Mouse (Mus musculus) liver, postnatal 0 days (tissue): ENCODE results near the gene Vstm2b. TPM values are rescaled to one million over a fixed set of nuclear protein-coding genes. Genes with fewer than 3 reads are reported as not detected.

Experiments
- ATAC-seq: fragments of 200-750 bp; cut with Nextera tagmentation; 2 replicates; pipeline ENCODE4 v1.8.0; 2017; ENCODE audit warnings: mild to moderate bottlenecking, moderate library complexity
- DNase-seq: peaks from one replicate; pipeline ENCODE4 v3.0.0-alpha.2; 2016
- H3K27ac ChIP-seq: fragments of 300-500 bp; sonication (generic); 2 replicates; pipeline ENCODE4 v1.5.1; 2014; ENCODE audit warnings: antibody characterized with exemption, moderate library complexity, mild to moderate bottlenecking, low read depth
- H3K27me3 ChIP-seq: fragments of 300-500 bp; sonication (generic); 2 replicates; pipeline ENCODE4 v1.6.1; 2014; ENCODE audit warnings: low read length, control low read depth, mixed read lengths; ENCODE audit not compliant: insufficient read depth
- H3K36me3 ChIP-seq: fragments of 300-500 bp; sonication (generic); replicated peaks from 2 replicates; pipeline ENCODE4 v1.6.1; 2014; ENCODE audit warnings: mild to moderate bottlenecking, control low read depth, low read length, moderate library complexity, mixed read lengths; ENCODE audit not compliant: insufficient read depth
- H3K4me1 ChIP-seq: fragments of 300-500 bp; sonication (generic); 2 replicates; pipeline ENCODE4 v1.6.1; 2014; ENCODE audit warnings: antibody characterized with exemption, mild to moderate bottlenecking, control low read depth; ENCODE audit not compliant: insufficient read depth
- H3K4me2 ChIP-seq: fragments of 300-500 bp; sonication (generic); 2 replicates; pipeline ENCODE4 v1.6.1; 2014; ENCODE audit warnings: low read depth, mild to moderate bottlenecking, low read length, moderate library complexity, mixed read lengths
- H3K4me3 ChIP-seq: fragments of 300-500 bp; sonication (generic); 2 replicates; pipeline ENCODE4 v1.5.1; 2014; ENCODE audit warnings: low read depth, low read length
- H3K9ac ChIP-seq: fragments of 300-500 bp; sonication (generic); replicated peaks from 2 replicates; pipeline ENCODE4 v1.6.1; 2014; ENCODE audit warnings: mild to moderate bottlenecking, moderate library complexity
- H3K9me3 ChIP-seq: fragments of 300-500 bp; sonication (generic); 2 replicates; pipeline ENCODE4 v1.6.1; 2016; ENCODE audit warnings: mild to moderate bottlenecking, control low read depth, low read length, mixed read lengths
- CTCF ChIP-seq: sonication (generic); IDR thresholded peaks from 2 replicates; pipeline ENCODE4 v1.5.1; 2016; ENCODE audit warnings: antibody characterized with exemption, low read depth
- EP300 ChIP-seq: IDR thresholded peaks from 2 replicates; pipeline ENCODE4 v1.6.1; 2016; ENCODE audit warnings: antibody characterized with exemption, low read depth, mild to moderate bottlenecking
- WGBS: fragments of 180-500 bp; shearing (Covaris S2); extraction: QIAGEN DNeasy Blood & Tissue Kit; methylation state at CpG from one replicate; pipeline ENCODE4 v1.1.7; 2014; ENCODE audit not compliant: insufficient replicate concordance; 5-methylcytosine and 5-hydroxymethylcytosine counted together
- polyA plus RNA-seq: library from polyadenylated mRNA; unstranded; fragments of >200 nt; fragmentation: Nextera tagmentation; extraction: Ambion mirVana; gene quantifications from 2 replicates; pipeline ENCODE4 v1.2.1, GENCODE M21; 2015

Gene Vstm2b
- 0.14 TPM in 1 of 2 replicates, not detected in the other for polyA plus RNA-seq

GRCm38 (mm10) chr7:40898096-40898710 is at the start of gene Vstm2b:
Gene Vstm2b, plus strand, starts transcription at chr7:40898328.
- Histone ChIP-seq H3K36me3 (no peaks in the 10 kb centered on the region), H3K4me1 (no peaks in the 10 kb centered on the region), H3K9ac (no peak within 1 kb of the TSS), H3K4me2 (peak within 1 kb of the TSS; percentile 38), H3K9me3 (no peaks in the 10 kb centered on the region), H3K4me3 (no peak within 1 kb of the TSS; the same call in 1 of the 2 replicates), H3K27me3 (peaks cover 57% of the 10 kb centered on the region), H3K27ac (no peak within 1 kb of the TSS)
- TF ChIP-seq CTCF: no peak
- TF ChIP-seq EP300: no peak
- ATAC-seq: no peak
- WGBS: 4% methylated on average over 31 of the region's 35 CpGs
- DNase-seq: no peak

DNA sequence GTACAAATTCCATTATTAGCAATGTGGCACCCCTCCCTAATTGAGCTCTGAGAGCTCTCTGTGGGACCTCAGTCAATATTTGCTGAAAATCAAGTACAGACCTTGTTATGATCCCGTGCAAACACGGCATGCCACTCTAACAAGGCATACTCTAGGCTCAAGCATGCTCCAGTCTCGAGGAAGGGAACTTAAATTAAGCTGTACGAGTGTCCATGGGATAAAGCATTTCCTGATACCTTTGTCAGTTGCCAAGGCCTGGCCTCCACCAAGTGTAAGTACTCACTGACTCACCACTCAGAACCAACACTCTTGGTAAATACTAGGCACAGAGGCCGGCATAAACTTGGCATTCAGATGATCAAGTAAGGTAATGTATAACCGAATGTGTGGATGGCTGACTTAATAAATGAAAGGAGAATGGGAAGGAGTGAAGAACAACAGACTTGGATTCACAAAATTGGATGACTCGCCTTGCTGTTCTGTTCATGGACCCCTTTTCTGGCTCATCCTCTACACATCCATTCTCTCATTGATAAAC is 42.0 kb upstream of the Vstm2b start:
- TF ChIP-seq EP300 (no peak), CTCF (no peak)
- no peak overlapping the region for H3K9ac ChIP-seq
- ATAC-seq (no peak), DNase-seq (no peak)
- H3K9me3 ChIP-seq: no peaks in the 10 kb centered on the region
- no peaks in the 10 kb centered on the region for H3K4me1 ChIP-seq
- no peak overlapping the region for H3K4me2 ChIP-seq
- no peaks in the 10 kb centered on the region for H3K36me3 ChIP-seq
- 69% methylated on average over 7 of the region's 7 CpGs for WGBS
- H3K27ac ChIP-seq: no peak overlapping the region
- no peak overlapping the region for H3K4me3 ChIP-seq
- no peaks in the 10 kb centered on the region for H3K27me3 ChIP-seq

DNA sequence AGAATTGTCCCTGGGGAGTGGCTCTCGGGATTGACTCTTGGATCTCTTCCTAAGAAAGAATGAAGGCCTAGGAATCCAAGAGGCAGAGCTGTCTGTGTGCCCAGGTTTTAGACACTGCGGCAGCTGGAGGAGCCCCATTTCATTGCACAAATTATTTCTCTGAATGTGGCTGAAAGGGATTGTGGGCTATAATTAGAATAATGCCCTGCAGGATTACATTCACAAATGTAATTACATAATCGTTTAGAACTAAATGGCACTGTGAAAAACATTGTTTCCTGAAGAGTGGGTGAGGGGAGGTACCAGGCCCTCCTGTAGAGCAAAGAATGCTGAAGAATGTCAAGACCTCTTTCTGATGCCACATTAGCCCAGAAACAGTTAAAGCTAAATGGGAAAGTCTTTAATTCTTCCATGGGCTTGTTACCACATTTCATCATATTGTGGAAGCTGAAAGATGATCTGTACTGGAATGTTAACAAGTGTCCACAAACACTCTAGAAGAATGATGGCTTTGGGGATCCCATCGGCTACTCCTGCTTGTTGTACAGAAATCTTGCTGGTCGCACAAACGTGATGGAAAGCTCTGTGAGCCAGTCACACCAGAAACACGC is 24.6 kb upstream of the Vstm2b start:
- WGBS: 63% methylated on average over 7 of the region's 7 CpGs
- no peak overlapping the region for H3K27ac ChIP-seq
- H3K9ac ChIP-seq: no peak overlapping the region
- ATAC-seq (no peak), DNase-seq (no peak)
- TF ChIP-seq CTCF (no peak), EP300 (no peak)
- H3K4me2 ChIP-seq: no peak overlapping the region
- no peaks in the 10 kb centered on the region for H3K36me3 ChIP-seq
- H3K4me1 ChIP-seq: no peaks in the 10 kb centered on the region
- no peaks in the 10 kb centered on the region for H3K9me3 ChIP-seq
- no peak overlapping the region for H3K4me3 ChIP-seq
- no peaks in the 10 kb centered on the region for H3K27me3 ChIP-seq

- WGBS: 69% methylated on average over 8 of the region's 8 CpGs
- H3K4me2 ChIP-seq: no peak overlapping the region
- ATAC-seq: no peak
- no peaks in the 10 kb centered on the region for H3K27me3 ChIP-seq
- H3K36me3 ChIP-seq: no peaks in the 10 kb centered on the region
- TF ChIP-seq EP300 (no peak), CTCF (no peak)
- H3K9me3 ChIP-seq: no peaks in the 10 kb centered on the region
- no peak overlapping the region for H3K27ac ChIP-seq
- no peak for DNase-seq
- H3K4me3 ChIP-seq: no peak overlapping the region
- H3K9ac ChIP-seq: no peak overlapping the region
- no peaks in the 10 kb centered on the region for H3K4me1 ChIP-seq
These were observed 13.2 kb upstream of the Vstm2b start for GRCm38 (mm10) chr7:40884855-40885489.

DNA sequence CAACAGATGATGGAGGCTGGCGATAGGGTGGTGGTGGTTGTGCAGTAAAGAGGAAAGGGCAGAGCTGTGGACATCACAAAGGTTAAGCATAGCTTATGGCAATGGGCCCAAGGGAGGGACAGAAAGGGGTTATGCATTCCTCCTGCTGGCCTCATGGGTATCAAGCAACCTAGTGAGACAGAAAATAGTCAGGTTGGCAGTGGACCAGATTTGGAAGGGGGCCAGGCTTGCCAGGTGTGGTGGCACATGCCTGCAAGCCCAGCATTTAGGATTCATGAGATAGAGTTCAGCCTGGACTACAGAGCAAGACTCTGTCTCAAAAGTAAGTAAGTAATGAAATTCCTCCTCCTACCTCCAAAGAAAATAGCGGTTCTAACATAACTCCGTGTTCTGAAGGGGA is 9.8 kb upstream of the Vstm2b start:
- H3K4me1 ChIP-seq: no peaks in the 10 kb centered on the region

GRCm38 (mm10) chr7:40896964-40897363 is 1.2 kb upstream of the Vstm2b start:
- Histone ChIP-seq H3K36me3 (no peaks in the 10 kb centered on the region), H3K27ac (no peak overlapping the region), H3K4me1 (no peaks in the 10 kb centered on the region), H3K27me3 (peaks cover 52% of the 10 kb centered on the region), H3K4me2 (no peak overlapping the region), H3K9me3 (no peaks in the 10 kb centered on the region), H3K4me3 (no peak overlapping the region), H3K9ac (no peak overlapping the region)
- TF ChIP-seq CTCF (no peak), EP300 (no peak)
- ATAC-seq (no peak), DNase-seq (no peak)
- 46% methylated on average over 4 of the region's 4 CpGs for WGBS

More for the DNA sequence above, 9.8 kb upstream of the Vstm2b start:
- Histone ChIP-seq H3K4me3 (no peak overlapping the region), H3K4me2 (no peak overlapping the region), H3K36me3 (no peaks in the 10 kb centered on the region), H3K9ac (no peak overlapping the region), H3K27me3 (no peaks in the 10 kb centered on the region), H3K27ac (no peak overlapping the region), H3K9me3 (no peaks in the 10 kb centered on the region)
- no peak for TF ChIP-seq CTCF
- TF ChIP-seq EP300: no peak
- 79% methylated on average over 3 of the region's 3 CpGs for WGBS
- no peak for ATAC-seq
- DNase-seq: no peak
